Comparison of ENCODE assay signal across 9 mouse cellular contexts in the genomic region with DNA sequence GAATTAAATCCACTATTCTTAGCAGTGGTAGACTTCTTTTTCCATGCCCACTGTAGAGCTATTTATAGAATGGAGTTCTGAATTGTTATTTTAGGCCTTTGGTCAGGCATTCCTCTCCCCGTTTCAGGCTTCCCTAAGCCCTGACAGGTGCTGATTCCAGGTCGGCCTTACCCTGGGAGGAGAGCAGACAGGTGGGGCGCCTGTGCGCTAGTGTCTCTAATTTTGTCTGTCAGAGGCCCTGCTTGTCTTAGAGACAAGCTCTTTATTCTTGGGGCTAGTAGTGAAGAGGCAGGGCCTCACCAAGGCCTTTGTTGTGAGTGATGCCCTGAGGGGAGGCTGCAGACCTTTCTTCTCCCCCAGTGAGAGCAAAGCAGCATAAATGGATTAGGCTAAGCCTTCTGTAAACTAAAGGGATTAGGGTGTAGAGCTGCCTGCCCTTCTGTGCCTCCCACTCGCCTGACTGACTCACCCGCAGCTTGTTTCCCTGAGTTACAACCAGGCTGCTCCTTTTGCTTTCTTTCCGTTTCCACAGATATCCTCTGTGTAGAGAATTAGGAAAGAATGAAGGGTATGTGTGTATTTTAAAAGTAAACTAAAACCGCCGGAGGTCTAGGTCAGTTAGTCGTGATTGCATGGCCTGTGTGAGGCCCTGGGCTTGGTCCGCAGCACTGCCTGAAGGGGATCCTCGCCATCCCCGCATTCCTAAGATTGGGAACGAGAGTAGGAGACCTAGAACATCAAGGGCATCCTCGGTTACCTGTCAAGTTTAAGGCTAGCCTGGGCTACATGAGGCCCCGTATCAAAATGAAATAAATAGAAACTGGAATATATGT. TPM values are rescaled to one million over a fixed set of nuclear protein-coding genes. Genes with fewer than 3 reads are reported as not detected.
DNase-seq lines count a peak whose midpoint lies in the region; ATAC-seq lines count a peak whose summit lies in the region.
"Had no signal": no experiment of that assay in that cellular context is flagged by ENCODE, and none has a peak within 500 bp of the region (broad histone marks: within the 10 kb centered on the region; RNA-seq: fewer than 3 reads in every experiment).

No protein-coding gene starts in this region.

- DNase-seq in adrenal gland, adult 2 months, result peak; percentile 21
- DNase-seq in adrenal gland, postnatal 25 days, result no peak
- DNase-seq in right cerebral cortex, adult 18-20 months, result peak; percentile 80
- DNase-seq in right cerebral cortex, postnatal 4 days, result no peak
- DNase-seq in left cerebral cortex, adult 8-10 months (ENCODE audit: low spot score in 2 of 2), result peak; percentile 28 to 58
- DNase-seq in ovary, postnatal 14 days (ENCODE audit: low spot score), result no peak
- DNase-seq in adrenal gland, postnatal 10 days, result no peak
- DNase-seq: liver, embryonic 13.5 days had no signal

- H3K4me3 ChIP-seq in stomach, embryonic 14.5 days (ENCODE audit: low read depth, low read length), result no peak overlapping the region
- H3K4me3 ChIP-seq: liver, embryonic 13.5 days had no signal

- peaks cover 88% of the 10 kb centered on the region for H3K36me3 ChIP-seq in stomach, embryonic 14.5 days (ENCODE audit: control insufficient read depth, insufficient read depth, low read length)

- H3K9me3 ChIP-seq in stomach, embryonic 14.5 days (ENCODE audit: control insufficient read depth, low read depth, low read length), result no peaks in the 10 kb centered on the region
- H3K9me3 ChIP-seq: liver, embryonic 13.5 days had no signal

- ATAC-seq in stomach, embryonic 14.5 days (ENCODE audit: insufficient number of reproducible peaks, insufficient read depth, low FRiP score, low read depth), result peak; percentile 73; the same call in 1 of the 2 replicates

- H3K9ac ChIP-seq in stomach, embryonic 14.5 days (replicated peaks; ENCODE audit: low read depth, low read length), result no peak overlapping the region
- H3K9ac ChIP-seq: liver, embryonic 13.5 days had no signal

- peaks cover 15% of the 10 kb centered on the region for H3K4me1 ChIP-seq in stomach, embryonic 14.5 days (ENCODE audit: control insufficient read depth, insufficient read depth, low read length)

- WGBS in stomach, embryonic 14.5 days, result 24% methylated on average over 16 of the region's 16 CpGs

- no peaks in the 10 kb centered on the region for H3K27me3 ChIP-seq in stomach, embryonic 14.5 days (ENCODE audit: control insufficient read depth, insufficient read depth, low read length)
- H3K27me3 ChIP-seq: liver, embryonic 13.5 days had no signal

- no peak overlapping the region for H3K4me2 ChIP-seq in stomach, embryonic 14.5 days (replicated peaks; ENCODE audit: low read depth, low read length)
- H3K4me2 ChIP-seq: liver, embryonic 13.5 days had no signal

- peak overlapping the region; percentile 46 for H3K27ac ChIP-seq in stomach, embryonic 14.5 days (ENCODE audit: low read length)
- H3K27ac ChIP-seq: liver, embryonic 13.5 days had no signal

RNA-seq across cellular contexts. Expression of a gene that starts 24.3 kb away (rescaled TPM):
- 100 to 1,000 TPM; 182 to 183 TPM for total RNA-seq in adrenal gland, adult 2 months (2021)
- polyA plus RNA-seq in adrenal gland, adult 2 months (2012; rRNA removed), result 141 and 143 TPM in 2 replicates
- total RNA-seq in adrenal gland, postnatal 25 days (2021), result 169 and 173 TPM in 2 replicates
- total RNA-seq in left cerebral cortex, adult 8-10 months (2022), result 100 to 1,000 TPM; 270 to 279 (median 276) TPM
- polyA plus RNA-seq in stomach, embryonic 14.5 days (2014; fragmentation: Nextera tagmentation; extraction: Ambion mirVana), result 234 and 237 TPM in 2 replicates
- 100 to 1,000 TPM; 156 to 174 TPM for total RNA-seq in adrenal gland, postnatal 10 days (2021)

RNA-seq across cellular contexts. Expression of a gene that starts 45.2 kb away (rescaled TPM):
- not detected for total RNA-seq in adrenal gland, adult 2 months (2021)
- polyA plus RNA-seq in adrenal gland, adult 2 months (2012; rRNA removed), result 0.04 TPM in 1 of 2 replicates, not detected in the other
- total RNA-seq in adrenal gland, postnatal 25 days (2021), result not detected in 2 replicates
- not detected for total RNA-seq in left cerebral cortex, adult 8-10 months (2022)
- not detected in 2 replicates for polyA plus RNA-seq in stomach, embryonic 14.5 days (2014; fragmentation: Nextera tagmentation; extraction: Ambion mirVana)
- total RNA-seq in adrenal gland, postnatal 10 days (2021), result not detected
- polyA plus RNA-seq: liver, embryonic 13.5 days had no signal

RNA-seq across cellular contexts. Expression of a gene that starts 55.5 kb away (rescaled TPM):
- total RNA-seq in adrenal gland, adult 2 months (2021), result 10 to 100 TPM; 36.0 to 45.4 TPM
- 13.7 and 19.1 TPM in 2 replicates for polyA plus RNA-seq in adrenal gland, adult 2 months (2012; rRNA removed)
- 28.7 and 40.6 TPM in 2 replicates for total RNA-seq in adrenal gland, postnatal 25 days (2021)
- 10 to 100 TPM; 44.3 to 58.2 (median 56.8) TPM for total RNA-seq in left cerebral cortex, adult 8-10 months (2022)
- 26.0 and 28.9 TPM in 2 replicates for polyA plus RNA-seq in stomach, embryonic 14.5 days (2014; fragmentation: Nextera tagmentation; extraction: Ambion mirVana)
- 10 to 100 TPM; 37.1 to 68.5 TPM for total RNA-seq in adrenal gland, postnatal 10 days (2021)

Comparison
In these comparisons a context has a peak if more than half of its experiments do, and no peak if none do; other contexts are left out.
1. DNase-seq: peak in adrenal gland, adult 2 months (single experiment), right cerebral cortex, adult 18-20 months (single experiment) and left cerebral cortex, adult 8-10 months (2 of 2); none in adrenal gland, postnatal 25 days (single experiment), right cerebral cortex, postnatal 4 days (single experiment), ovary, postnatal 14 days (single experiment) and adrenal gland, postnatal 10 days (single experiment).